Mouse (Mus musculus) gastrocnemius, adult 2 months (tissue): ENCODE results near the gene Epyc. TPM values are rescaled to one million over a fixed set of nuclear protein-coding genes. Genes with fewer than 3 reads are reported as not detected.
"Not testable (repeated sequence)": the region's sequence is repeated elsewhere in the genome, so short reads cannot be mapped to it uniquely, and the experiment has no call there.

Experiments used
- DNase-seq: peaks from one replicate; pipeline ENCODE4 v3.0.0; 2022
- H3K27ac ChIP-seq: fragments of 200-600 bp; 2 replicates; pipeline ENCODE4 v1.8.1; 2022; ENCODE audit warnings: mild to moderate bottlenecking
- H3K4me3 ChIP-seq: fragments of 200-600 bp; 2 replicates; pipeline ENCODE4 v1.8.1; 2022; ENCODE audit warnings: mild to moderate bottlenecking, moderate library complexity
- CTCF ChIP-seq: fragments of 200-600 bp; IDR thresholded peaks from 2 replicates; pipeline ENCODE4 v1.8.1; 2022; ENCODE audit warnings: antibody characterized with exemption, mild to moderate bottlenecking, moderate library complexity
- intact Hi-C: fragments of 180-260 bp; cut with DNase I; formaldehyde crosslinking; loops from one replicate; pipeline ENCODE4 v1.15.1; 2025
- total RNA-seq, 2 experiments: library from RNA; stranded (reverse); gene quantifications; 2 replicates each; pipeline ENCODE4 v1.2.3; 2021

Gene Epyc
- total RNA-seq, 2 experiments from 2014 or later: 0.14 TPM; not detected in 1

GRCm38 (mm10) chr10:97718021-97718420 is 74.2 kb downstream of the Epyc start:
- Histone ChIP-seq H3K27ac (no peak overlapping the region), H3K4me3 (no peak overlapping the region)
- intact Hi-C loops: no loop called here
- no peak for TF ChIP-seq CTCF
- no peak for DNase-seq

DNA sequence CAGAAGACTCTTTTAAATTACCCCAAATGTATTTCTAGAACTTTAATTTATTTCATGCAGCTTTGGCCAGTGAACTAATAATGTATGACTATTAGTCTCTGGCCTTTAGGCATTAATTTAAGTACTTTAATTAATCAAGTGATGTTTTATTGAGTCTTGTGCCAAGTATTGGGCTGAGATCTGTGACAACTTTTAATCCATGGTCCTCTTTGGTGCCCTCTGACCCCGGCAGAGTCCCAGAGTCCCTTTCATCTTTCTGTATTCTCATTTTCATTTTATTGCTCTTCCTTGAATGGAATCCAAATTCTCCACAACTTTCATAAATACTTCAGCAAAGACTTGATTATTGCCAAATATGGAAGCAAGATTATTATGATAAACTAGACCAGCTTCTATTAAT is 76.8 kb downstream of the Epyc start:
- Histone ChIP-seq H3K27ac (no peak overlapping the region), H3K4me3 (no peak overlapping the region)
- DNase-seq: no peak
- intact Hi-C loops: no loop called here
- TF ChIP-seq CTCF: no peak

DNA sequence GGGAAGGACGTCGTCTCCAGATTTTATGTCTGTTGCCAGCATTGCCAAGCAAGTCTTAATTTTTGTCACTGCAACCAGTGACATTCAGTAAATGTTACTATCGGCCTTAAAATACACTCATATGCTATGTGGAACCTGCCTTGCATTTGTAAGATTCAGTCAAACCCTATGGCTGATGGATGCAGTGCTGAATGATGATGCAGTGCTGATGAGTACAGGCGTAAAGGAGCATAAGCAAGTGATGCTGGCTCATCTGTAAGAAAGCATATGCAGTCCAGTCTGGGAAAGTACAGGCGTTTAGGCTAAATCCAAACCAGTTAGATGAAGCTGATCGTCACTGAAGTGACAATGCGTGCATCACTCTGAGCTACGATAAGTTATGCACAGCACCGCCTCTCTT is 78.8 kb downstream of the Epyc start:
- intact Hi-C loops: no loop called here
- no peak overlapping the region for H3K27ac ChIP-seq
- DNase-seq: no peak
- H3K4me3 ChIP-seq: no peak overlapping the region
- TF ChIP-seq CTCF: no peak

GRCm38 (mm10) chr10:97725929-97726328 is 82.1 kb downstream of the Epyc start:
- Histone ChIP-seq H3K4me3 (no peak overlapping the region), H3K27ac (no peak overlapping the region)
- intact Hi-C loops: no loop called here
- no peak for DNase-seq
- TF ChIP-seq CTCF: no peak

- H3K27ac ChIP-seq, intact Hi-C loops, H3K4me3 ChIP-seq, DNase-seq: not testable (repeated sequence)
Observed at GRCm38 (mm10) chr10:97726655-97727054, 82.8 kb downstream of the Epyc start, which contains the start of gene C030005K15Rik. Gene C030005K15Rik, minus strand, starts transcription at chr10:97726755.

Other genes starting within 250 kb of the Epyc start
- gene Dcn, start 164.5 kb upstream of the Epyc start, total RNA-seq: 100 to 1,000 TPM; 271 to 502 TPM
- 10 to 100 TPM in 1 of 2 experiments, 1 to 10 TPM in 1; 7.4 to 22.7 TPM for gene Lum, start 78.9 kb upstream of the Epyc start, total RNA-seq
- 10 to 100 TPM in 1 of 2 experiments, 1 to 10 TPM in 1; 4.0 to 28.1 TPM for gene Kera, start 37.2 kb upstream of the Epyc start, total RNA-seq
- not detected for gene Ccer1, start 49.0 kb downstream of the Epyc start, total RNA-seq
- gene C030005K15Rik, start 82.7 kb downstream of the Epyc start, total RNA-seq: not detected